Mouse (Mus musculus) myocyte (in vitro differentiated cells): ENCODE data around the gene Ralbp1.

Experiments used
- CEBPB ChIP-seq: IDR thresholded peaks from 2 replicates; pipeline ENCODE4 v1.6.1; 2011; ENCODE audit warnings: mild to moderate bottlenecking, moderate library complexity; ENCODE audit not compliant: poor library complexity, insufficient read depth, severe bottlenecking
- E2F4 ChIP-seq: IDR thresholded peaks from one replicate; pipeline ENCODE4 v1.6.1; 2011; ENCODE audit warnings: mild to moderate bottlenecking, control low read depth, moderate library complexity; ENCODE audit not compliant: insufficient read depth
- MAX ChIP-seq: IDR thresholded peaks from one replicate; pipeline ENCODE4 v1.6.1; 2011; ENCODE audit warnings: low read depth, mild to moderate bottlenecking, control low read depth
- MYOD1 ChIP-seq, 3 experiments: IDR thresholded peaks; one replicate each; pipeline ENCODE4 v1.6.1; 2011; ENCODE audit warnings: control low read depth in 2 of 3, low read depth in 2 of 3, mild to moderate bottlenecking in 2 of 3, moderate library complexity in 1 of 3; ENCODE audit not compliant: insufficient read length in 2 of 3, control insufficient read depth in 1 of 3
- MYOG ChIP-seq, 3 experiments: IDR thresholded peaks; one replicate each; pipeline ENCODE4 v1.6.1; 2011; ENCODE audit warnings: control low read depth in 2 of 3, low read depth in 2 of 3, mild to moderate bottlenecking in 2 of 3; ENCODE audit not compliant: insufficient read length in 2 of 3, control insufficient read depth in 1 of 3, insufficient read depth in 1 of 3
- POLR2A ChIP-seq: IDR thresholded peaks from one replicate; pipeline ENCODE4 v1.6.1; 2011; ENCODE audit warnings: low read depth, mild to moderate bottlenecking, control low read depth, moderate library complexity; ENCODE audit not compliant: insufficient read length
- TCF12 ChIP-seq: IDR thresholded peaks from one replicate; pipeline ENCODE4 v1.6.1; 2011; ENCODE audit warnings: mild to moderate bottlenecking, control low read depth; ENCODE audit not compliant: poor library complexity, insufficient read depth, severe bottlenecking
- USF1 ChIP-seq: IDR thresholded peaks from one replicate; pipeline ENCODE4 v1.6.1; 2011; ENCODE audit warnings: low read depth, mild to moderate bottlenecking, control low read depth, moderate library complexity

DNA sequence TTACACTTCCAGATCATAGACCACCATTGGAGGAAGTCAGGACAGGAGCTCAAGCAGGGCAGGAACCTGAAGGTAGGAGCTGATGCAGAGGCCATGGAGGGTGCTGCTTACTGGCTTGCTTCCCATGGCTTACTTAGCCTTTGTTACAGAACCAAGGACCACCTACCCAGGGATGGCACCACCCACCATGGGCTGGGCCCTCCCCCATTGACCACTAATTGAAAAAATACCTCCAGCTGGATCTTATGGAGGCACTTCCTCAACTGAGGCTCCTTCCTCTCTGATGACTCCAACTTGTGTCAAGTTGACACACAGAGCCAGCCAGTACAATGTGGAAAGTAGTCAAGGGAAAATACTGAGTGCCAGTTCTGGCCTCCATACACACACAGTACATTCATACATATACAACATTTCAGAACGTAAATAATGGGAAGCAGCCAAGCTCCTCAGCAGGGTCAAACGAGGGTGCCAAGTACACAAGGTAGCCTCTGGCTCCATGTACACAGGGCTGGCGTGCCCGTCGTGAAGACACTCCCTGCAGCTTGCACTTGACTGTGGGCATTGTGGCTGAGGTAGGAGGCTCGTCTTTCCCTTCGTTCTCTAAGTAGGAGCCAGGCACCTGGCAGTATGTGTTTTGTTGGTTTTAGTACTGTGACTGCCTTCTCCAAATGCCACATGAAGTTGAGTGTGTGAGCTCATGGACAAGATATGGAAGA is 45.9 kb downstream of the Ralbp1 start:
- TF ChIP-seq POLR2A, result peak; percentile 27
- no peak for TF ChIP-seq CEBPB
- TF ChIP-seq MAX, result no peak
- no peak for TF ChIP-seq E2F4
- TF ChIP-seq MYOG (IDR thresholded peaks at IDR 0.05; ENCODE audit: control insufficient read depth in 1 of 3, insufficient read depth in 1 of 3, insufficient read length in 2 of 3, low read depth in 2 of 3), result no peak
- TF ChIP-seq TCF12, result no peak
- TF ChIP-seq MYOD1 (IDR thresholded peaks at IDR 0.05; ENCODE audit: control insufficient read depth in 1 of 3, insufficient read length in 2 of 3, low read depth in 2 of 3), result no peak
- no peak for TF ChIP-seq USF1
